Mouse (Mus musculus) embryo, embryonic 11.5 days (tissue): ENCODE results near the gene Paxip1.

Source experiments
- DNase-seq: peaks from one replicate; pipeline ENCODE4 v3.0.0-alpha.2; 2012; ENCODE audit warnings: low read depth, low spot score

Gene Paxip1

DNA sequence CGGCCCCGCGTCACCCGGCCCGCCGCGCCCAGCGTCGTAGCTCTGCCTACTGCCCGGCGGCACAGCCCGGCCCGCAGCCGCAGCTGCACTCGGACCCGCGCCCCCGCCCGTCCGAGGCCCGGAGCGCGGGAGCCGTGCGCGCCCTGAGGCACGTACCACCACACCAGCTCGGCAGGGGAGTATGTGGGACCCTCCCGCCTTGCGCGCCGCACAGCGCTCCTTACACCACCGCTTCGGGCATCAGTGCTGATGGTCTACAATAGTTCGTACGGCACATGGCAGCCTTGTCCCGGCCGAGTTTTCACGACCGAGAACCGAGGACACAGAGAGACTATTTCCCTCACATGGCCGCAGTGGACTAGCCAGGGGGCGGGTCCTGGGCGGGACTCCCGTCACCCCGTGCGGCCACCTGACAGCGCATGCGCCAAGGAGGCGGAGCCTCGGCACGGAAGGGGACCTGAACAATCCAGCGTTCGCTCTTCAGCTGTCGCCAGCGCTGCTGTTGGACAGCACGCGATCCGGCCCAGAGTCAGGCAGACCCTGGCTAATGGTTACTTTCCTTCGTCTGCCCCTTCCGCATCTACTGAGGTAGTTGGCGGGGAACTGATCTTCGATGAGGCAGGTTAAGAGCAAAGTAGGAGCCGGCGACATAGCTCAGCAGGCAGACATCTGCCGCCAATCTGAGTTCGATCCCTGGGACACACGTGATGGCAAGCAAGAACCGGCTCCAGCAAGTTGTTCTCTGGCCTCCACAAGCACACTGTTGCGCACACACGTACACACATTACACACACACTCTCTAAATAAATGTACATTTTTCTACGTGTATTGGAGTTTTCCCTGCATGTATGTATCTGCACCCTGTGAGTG lies at the start of gene Paxip1:
Gene Paxip1, minus strand, starts transcription at position 389 of the 870 bp plus-strand sequence.
- peak; percentile 98 for DNase-seq

DNA sequence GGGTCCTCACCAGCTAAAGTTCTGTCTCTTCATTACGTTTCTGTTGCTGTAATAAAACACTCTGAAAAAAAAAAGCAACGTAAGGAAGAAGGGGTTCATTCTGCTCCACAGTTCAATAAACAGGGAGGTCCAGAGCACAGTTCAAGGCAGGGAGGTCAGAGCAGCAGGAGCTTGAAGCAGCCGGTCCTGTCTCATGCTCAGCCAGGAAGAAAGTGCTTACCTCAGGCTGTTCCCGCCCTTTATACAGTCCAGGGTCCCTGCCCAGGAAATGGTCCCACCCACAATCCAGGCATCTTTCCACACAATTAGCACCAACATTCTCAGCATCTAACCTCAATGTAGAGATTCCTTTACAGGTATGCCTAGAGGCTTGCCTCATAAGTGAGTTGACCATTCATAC lies 46.6 kb upstream of the Paxip1 start:
- no peak for DNase-seq

DNA sequence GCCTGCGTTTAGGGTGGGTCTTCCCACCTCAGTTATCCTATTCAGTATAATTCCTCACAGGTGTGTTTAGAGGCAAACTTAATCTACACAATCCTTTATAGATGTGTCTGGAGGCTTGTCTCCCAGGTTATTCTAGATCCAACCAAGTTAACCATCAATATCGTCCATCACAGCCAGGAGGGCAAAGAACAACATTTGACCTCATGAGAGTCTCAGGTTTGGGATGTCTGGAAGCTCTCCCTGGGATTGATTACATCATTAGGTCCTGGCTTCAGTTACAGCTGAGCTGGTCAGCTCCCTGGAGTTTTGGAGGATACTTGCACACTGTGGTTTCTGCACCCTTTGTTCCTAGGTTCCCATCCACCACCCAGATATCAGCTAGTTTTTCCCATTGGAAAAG lies 43.6 kb upstream of the Paxip1 start:
- no peak for DNase-seq

DNA sequence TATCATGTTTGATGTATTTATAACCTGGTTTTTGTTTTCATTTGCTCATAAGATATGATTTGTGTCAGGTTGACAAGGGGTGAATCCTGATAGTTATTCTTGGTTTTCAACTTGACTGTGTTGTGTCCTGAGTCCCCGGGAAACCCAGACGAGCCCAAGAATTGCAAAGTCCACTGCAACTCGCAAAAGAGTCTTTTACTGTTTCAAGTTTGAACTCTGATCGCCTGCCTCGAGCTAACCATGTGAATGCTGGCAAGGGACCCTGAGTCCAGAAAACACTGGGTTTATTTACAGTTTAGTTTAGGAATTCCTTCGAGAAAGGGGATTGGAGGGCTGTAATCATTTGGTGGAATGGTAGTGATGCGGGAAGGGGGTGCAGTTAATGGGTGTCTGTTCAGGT lies 36.5 kb upstream of the Paxip1 start:
- no peak for DNase-seq

DNA sequence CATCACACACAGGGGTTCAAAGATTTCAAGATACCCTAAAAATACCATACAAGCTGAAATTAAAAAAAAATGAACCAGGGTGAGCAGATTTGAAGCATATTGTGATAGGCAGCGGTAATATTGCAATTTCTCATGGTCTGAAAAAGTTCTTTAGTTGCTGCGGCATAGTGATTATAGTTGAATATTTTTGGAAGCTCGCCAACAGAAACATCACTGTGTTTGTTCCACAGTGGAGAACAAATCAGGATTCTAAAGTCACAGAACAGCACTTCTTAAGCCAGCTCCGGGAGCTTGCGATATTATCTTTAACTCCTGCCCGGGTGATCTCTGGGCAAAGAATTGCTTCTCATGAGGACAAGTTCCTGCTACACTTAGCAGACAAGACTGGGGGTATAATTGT lies 29.7 kb upstream of the Paxip1 start:
- DNase-seq = no peak

DNA sequence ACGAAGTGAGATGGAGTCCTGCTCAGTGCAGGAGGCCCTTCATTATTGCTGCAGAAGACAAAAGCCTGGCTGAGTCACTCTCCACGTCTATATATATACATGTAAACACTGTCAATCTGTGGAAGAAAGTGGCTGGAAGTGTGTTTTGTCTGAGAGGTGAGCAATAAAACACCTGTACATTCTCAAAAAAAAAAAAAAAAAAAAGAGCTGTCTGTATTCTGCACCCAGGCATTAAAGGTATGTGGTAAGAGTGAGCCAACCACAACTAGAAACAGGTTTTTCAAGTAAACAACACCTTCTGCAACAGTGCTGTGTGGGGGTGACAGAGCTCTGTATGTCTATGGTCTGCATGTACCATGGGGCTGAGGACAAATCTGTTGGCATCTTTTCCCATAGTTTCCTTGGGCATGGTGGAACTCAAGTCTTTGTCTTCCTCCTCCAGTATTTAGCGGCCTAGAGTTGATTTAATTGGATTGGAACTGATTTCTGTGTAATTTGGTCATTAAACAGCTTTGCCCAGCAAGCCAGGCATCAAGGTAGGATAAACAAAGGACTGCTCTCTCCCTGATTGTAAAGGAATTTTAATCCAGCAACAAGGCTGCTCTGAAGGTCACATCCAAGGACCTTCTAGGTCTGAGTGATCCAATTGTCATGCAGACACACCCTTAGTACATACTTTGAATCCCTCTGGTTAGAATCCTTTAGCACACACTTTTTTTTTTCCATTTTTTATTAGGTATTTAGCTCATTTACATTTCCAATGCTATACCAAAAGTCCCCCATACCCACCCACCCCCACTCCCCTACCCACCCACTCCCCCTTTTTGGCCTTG lies 27.6 kb upstream of the Paxip1 start:
- DNase-seq = no peak

DNA sequence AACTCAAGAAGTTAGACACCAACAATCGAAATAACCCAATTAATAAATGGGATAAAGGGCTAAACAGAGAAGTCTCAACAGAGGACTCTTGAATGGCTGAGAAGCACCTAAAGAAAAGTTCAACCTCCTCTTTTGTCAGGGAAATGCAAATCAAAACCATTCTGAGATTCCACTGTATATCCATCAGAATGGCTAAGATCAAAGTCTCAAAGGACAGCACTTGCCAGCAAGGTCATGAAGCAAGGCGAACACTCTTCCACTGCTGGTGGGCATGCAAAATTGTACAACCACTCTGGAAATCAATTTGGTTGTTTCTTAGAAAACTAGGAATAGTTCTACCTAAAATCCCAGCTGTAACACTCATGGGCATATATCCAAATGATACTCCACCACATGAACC lies 22.8 kb upstream of the Paxip1 start:
- no peak for DNase-seq

DNA sequence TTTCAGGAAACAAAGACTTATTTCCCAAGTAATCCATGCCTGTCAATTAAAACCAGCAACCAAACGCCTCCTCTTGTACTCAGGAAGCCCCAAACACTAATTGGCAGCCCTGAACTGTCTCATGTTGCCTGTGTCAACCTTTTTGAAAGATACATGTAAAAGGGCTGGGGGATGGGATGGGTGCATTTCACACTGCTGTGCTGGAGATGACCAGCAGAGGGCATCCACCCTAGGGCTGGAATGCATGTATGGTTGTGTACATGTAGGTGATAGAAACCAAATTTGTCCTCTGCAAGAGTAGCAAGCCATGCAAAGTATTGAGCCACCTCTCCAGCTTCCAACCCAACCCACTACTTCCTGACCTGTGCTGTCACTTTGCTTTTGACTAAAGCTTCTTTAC lies 2.4 kb upstream of the Paxip1 start:
- DNase-seq = peak; percentile 30

DNA sequence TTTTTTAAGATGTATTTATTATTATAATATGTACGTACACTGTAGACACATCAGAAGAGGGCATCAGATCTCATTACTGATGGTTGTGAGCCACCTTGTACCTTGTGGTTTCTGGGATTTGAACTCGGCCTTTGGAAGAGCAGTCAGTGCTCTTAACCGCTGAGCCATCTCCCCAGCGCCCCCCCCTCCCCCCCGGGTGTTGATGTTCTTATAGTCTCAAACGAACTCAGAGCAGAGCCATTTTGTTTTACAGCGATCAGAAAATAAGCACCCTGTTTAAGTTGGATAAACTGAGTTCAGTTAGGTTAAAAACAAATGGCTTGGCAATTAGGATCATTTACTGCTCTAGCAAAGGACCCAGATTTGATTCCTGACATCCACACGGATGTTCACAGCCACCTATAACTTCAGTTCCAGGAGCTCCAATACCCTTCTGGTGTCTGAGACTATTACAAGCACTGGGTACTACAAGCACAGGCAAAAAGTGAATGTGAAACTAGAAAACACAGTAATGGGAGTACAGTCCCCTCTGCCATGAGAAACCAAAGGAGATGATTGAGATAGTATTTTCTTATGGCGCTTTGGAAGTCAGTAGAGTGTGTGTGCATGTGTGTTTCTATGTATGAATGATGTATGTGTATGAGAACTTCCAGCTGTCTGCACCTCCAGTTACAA lies 1.2 kb upstream of the Paxip1 start:
- DNase-seq = no peak

DNA sequence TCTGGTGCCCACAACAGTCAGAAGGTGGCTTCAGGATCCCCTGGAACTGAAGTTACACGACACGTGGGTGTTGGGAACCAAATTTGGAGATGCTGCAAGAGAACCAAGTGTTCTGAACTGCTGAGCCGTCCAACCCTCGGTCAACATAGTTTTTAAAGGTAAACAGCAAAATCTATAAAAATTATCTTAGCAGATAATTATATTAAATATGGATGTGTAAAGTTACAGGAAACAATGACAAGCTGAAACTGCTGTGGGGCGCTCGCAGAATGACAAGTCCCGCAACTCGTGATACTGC lies 631 bp upstream of the Paxip1 start:
- DNase-seq = no peak

DNA sequence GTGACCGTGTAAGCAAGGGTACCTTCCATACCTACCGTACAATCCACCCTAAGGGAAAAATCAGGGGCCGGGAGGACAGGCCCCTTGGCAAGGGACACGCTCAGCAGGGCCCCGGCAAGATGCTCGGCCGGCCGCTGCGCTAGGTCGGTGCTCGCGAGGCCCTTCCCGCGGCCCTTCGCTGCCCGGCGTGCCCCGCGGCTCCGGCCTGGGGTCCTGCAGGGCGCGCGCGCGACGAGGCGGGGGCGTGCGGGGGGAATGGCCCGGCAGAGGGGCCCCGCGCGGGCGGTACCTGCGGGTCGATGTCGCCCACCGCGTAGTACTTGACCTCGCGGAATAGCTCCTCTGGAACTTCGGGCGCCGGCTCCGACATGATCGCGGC lies 592 bp downstream of the Paxip1 start:
- DNase-seq = no peak

DNA sequence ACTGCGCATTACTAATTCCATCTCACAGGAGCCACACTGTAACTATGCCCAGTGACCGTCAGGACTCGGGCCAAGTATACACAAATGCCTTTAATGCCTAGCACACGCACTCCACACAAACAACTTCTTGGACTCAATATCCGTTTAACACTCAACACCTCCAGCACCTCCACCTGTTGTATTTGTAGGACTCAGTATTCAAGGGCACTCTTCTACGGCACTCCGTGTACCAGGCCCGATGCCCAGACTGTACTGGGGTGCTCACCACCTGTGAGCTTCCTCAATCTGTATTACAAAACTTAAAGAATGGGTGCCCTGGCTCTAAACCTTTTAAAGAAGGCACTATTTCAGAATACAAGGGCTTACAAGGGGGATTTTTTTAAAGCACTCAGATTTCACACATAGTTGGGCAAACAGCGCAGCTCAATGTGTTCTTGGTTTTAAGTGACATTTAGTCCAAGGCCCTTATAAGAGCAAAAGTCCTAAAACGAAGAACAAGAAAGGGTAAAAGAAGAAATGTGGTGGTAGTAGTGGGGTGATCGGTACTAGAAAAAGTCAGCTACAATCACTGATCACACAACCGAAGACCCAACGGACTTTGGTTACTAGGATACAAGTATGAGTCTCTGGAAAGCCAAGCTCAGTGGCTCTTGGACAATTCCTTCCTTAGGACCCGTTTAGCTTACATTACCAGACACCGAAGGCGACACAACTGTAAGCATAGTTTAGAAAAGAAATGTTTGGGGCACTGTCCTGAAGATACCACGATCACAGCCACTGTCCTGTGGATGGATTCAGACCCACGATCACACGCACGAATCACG lies 1.2 kb downstream of the Paxip1 start:
- DNase-seq = no peak

DNA sequence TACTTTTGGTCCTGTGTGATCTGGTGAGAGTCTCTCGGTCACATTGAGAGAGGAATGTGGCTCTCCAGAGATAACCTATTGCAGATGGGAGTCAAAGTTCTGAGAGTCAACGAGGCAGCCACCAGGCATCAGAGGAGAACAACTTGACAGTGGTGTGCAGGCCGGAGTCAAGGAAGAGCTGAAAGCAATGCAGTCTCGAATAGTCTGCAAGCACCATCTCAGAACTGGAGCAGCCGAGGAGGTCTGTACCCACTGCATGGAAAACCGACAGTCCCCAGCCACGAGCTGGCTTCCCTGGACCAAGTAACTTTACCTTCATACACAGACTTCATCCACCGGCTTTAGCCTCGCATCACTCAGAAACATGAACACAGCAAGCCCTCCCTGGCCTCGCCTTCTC lies 1.9 kb downstream of the Paxip1 start:
- DNase-seq = no peak

DNA sequence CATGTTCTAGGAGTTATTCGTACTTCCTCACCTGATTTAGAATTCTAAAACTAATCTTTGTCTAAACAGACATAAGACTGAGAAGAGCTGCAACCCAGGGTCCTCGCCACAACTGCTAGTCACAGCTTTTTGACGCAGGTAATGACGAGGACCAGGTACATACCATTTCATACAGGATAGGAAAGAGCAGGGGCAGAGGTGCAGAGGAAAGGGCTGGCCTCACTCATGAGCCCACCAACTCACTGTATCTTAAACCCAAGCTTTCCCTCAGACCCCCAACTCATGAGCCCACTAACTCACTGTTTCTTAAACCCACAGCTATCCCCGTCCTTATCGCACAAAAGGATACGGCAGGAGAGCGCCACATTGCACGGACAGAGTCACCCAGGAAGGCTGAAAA lies 8.1 kb downstream of the Paxip1 start:
- no peak for DNase-seq

DNA sequence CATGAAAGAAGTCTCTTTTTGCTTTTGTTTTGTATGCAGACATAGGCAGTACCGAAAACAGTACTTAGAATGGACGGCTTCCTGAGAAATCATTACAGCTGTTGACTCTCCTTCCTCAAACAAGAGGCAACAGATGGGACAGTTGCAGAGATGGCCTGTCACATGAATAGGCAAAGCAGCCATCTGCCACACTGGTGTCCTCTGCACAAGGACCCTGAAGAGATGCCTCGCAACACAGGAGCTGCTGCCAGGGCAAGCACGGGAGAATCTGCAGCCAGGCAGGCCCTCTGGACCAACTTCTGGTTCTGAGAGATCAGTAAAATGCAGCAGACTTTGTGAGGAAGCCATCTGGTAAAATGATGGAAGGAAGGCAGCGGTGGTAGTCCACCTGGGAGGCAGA lies 23.5 kb downstream of the Paxip1 start:
- DNase-seq = no peak

DNA sequence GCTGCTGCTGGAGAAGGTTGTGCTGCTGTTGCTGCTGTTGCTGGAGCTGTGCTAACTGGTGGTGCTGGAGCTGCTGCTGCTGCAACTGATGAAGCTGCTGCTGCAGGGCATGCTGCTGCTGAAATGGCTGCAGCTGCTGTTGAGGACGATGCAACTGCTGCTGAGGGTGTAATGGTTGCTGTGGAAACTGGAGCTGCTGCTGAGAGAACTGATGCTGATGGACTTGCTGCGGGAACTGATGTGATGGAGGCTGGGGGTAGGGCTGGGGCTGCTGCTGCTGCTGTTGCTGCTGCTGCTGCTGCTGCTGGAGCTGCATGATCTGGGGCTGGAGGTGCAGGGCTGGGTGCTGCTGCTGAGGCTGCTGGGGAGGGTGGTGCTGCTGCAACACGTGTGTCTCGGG lies 25.7 kb downstream of the Paxip1 start:
- no peak for DNase-seq

DNA sequence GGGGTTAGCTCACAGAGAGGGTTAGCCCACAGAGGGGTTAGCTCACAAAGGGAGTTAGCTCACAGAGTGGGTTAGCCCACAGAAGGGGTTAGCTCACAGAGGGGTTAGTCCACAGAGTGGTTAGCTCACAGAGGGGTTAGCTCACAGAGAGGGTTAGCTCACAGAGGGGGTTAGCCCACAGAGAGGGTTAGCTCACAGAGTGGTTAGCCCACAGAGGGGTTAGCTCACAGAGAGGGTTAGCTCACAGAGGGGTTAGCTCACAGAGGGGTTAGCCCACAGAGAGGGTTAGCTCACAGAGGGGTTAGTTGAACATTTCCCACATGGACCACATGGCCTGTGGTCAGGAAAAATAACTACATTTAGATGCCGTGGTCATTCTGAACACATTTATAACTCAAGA lies 46.5 kb downstream of the Paxip1 start:
- DNase-seq = no peak

DNA sequence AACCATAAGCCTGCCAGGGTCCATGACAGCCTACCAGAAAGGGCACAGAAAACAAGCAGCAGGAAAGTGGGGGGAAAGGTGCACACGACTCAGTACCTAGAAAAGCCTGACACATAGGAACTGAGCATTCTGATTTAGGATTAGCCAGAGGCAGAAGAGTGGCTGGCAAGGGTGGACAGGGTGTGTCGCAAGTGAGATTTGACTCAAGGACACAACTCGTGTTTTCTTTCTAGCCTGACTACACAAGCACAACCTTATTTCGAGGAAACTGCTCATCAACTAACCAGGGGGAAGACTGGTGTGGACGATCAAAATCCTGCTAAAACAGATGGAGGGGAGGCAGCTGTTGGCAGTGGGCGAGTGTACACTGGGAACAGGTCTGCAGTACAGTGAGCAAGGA lies 52.3 kb downstream of the Paxip1 start:
- no peak for DNase-seq

DNA sequence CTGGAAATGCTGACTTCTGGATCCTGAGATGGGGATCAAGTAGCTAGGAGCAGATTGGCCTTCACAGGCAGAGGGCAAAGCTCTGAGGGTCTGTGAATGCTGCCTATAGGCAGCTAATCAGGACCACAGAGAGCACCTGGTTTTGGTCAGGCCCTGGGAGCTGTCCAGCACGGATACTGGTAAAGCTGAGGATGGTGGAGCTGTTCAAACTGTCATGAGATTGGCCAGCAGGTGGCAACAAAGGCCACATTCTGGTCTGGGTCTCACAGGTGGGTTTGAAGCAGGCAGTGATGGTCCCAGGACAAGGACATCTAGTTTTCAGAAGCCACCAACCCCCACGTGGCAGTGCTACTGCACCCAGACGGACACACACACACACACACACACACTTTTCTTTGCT lies 54.3 kb downstream of the Paxip1 start:
- DNase-seq = peak; percentile 72

DNA sequence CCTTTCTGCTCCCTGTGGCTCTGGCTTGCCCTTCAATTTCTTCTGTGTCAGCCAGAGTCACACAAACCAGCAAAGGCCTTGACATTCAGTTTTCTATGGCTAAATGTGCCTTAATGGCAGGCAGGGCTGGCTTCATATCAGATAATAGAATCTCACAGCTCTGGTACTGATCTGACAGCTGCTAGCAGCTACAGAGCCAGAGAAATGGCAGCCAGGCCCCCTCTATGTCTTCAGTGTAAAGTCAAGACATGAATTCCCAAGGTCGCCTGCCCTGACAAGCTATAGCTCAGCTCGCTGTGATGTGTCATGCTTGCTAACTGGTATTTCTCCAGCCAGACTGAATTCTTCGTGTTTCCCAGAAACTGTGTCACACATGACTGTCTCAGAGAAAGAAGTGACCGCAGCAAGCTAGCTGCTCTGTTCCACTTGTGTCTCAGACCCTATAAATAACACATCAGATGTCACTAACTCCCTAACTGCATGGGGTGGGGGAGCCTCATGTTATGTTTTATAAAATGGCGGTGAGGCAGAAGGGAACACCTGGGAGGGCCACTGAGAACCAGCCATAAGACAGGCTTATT lies 59.1 kb downstream of the Paxip1 start:
- no peak for DNase-seq

DNA sequence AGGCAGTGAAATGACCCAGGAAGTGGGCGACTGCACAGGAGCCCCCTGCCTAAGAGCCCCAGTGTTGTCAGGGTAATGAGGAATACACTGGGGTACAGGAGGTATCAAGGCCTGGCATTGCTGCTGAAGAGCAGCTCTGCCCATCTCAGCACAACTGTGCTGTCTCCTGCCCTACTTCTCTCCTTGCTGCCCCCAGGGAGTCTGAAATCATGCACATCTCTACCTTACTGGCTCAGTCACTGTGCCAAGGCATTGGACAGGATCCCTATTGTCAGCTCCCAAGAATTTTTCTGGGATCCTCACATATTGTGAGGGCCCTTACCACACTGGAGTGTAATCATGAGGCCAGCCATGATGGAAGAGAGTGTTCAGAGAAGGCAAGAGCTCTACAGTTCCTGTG lies 60.1 kb downstream of the Paxip1 start:
- DNase-seq = no peak
